Mouse (Mus musculus) spleen, adult 2 months (tissue): ENCODE measurements around the gene Bax. TPM values are rescaled to one million over a fixed set of nuclear protein-coding genes. Genes with fewer than 3 reads are reported as not detected.
"Not testable (repeated sequence)": the region's sequence is repeated elsewhere in the genome, so short reads cannot be mapped to it uniquely, and the experiment has no call there.

Source experiments
- DNase-seq, 2 experiments: peaks; one replicate each; pipeline versions ENCODE4 v3.0.0 to v3.0.0-alpha.2; 2012 to 2021; ENCODE audit warnings: low spot score in 2 of 2, low read depth in 1 of 2
- H3K27ac ChIP-seq: fragments of 200-500 bp; 2 replicates; pipeline ENCODE4 v1.5.1; 2012; ENCODE audit warnings: low read length, inconsistent platforms; ENCODE audit not compliant: insufficient read depth
- H3K27me3 ChIP-seq: fragments of 200-500 bp; 2 replicates; pipeline ENCODE4 v1.6.1; 2012; ENCODE audit warnings: mild to moderate bottlenecking, moderate library complexity, low read length, inconsistent platforms; ENCODE audit not compliant: control insufficient read depth, insufficient read depth
- H3K36me3 ChIP-seq: fragments of 200-500 bp; 2 replicates; pipeline ENCODE4 v1.6.1; 2012; ENCODE audit warnings: mild to moderate bottlenecking, low read length, inconsistent platforms; ENCODE audit not compliant: control insufficient read depth, insufficient read depth
- H3K4me1 ChIP-seq: fragments of 200-500 bp; 2 replicates; pipeline ENCODE4 v1.6.1; 2011; ENCODE audit warnings: inconsistent platforms; ENCODE audit not compliant: control insufficient read depth, insufficient read depth, insufficient read length
- H3K4me3 ChIP-seq: fragments of 200-500 bp; 2 replicates; pipeline ENCODE4 v1.5.1; 2011; ENCODE audit warnings: mild to moderate bottlenecking, inconsistent platforms; ENCODE audit not compliant: insufficient read depth, insufficient read length; ENCODE audit errors: extremely low read depth
- CTCF ChIP-seq: fragments of 200-500 bp; IDR thresholded peaks from 2 replicates; pipeline ENCODE4 v1.5.1; 2011; ENCODE audit warnings: mild to moderate bottlenecking, inconsistent platforms; ENCODE audit not compliant: insufficient read depth, insufficient read length, insufficient replicate concordance; ENCODE audit errors: extremely low read depth
- POLR2A ChIP-seq: fragments of 200-500 bp; IDR thresholded peaks from 2 replicates; pipeline ENCODE4 v1.6.1; 2011; ENCODE audit warnings: low read depth, low read length, inconsistent platforms
- WGBS: fragments of 180-500 bp; shearing (Covaris S2); methylation state at CpG from one replicate; pipeline ENCODE4 v1.1.7; 2018; 5-methylcytosine and 5-hydroxymethylcytosine counted together
- polyA plus RNA-seq: library from polyadenylated mRNA; depleted of rRNA; stranded (reverse); fragments of >200 nt; gene quantifications from 2 replicates; pipeline ENCODE4 v1.2.3, GENCODE M21; 2012

Gene Bax
- polyA plus RNA-seq, 1 experiment = 129 TPM

GRCm38 (mm10) chr7:45481374-45481927 lies 14.8 kb upstream of the Bax start, which contains the start of gene Tulp2:
Gene Tulp2, plus strand, starts transcription at chr7:45481877.
- WGBS = 56% methylated on average over 14 of the region's 15 CpGs
- Histone ChIP-seq H3K27ac (no peak within 1 kb of the TSS), H3K27me3 (no peaks in the 10 kb centered on the region), H3K36me3 (no peaks in the 10 kb centered on the region), H3K4me3 (no peak within 1 kb of the TSS), H3K4me1 (no peaks in the 10 kb centered on the region)
- DNase-seq = peak in 1 of 2 experiments; percentile 46
- TF ChIP-seq CTCF = no peak
- no peak for TF ChIP-seq POLR2A

DNA sequence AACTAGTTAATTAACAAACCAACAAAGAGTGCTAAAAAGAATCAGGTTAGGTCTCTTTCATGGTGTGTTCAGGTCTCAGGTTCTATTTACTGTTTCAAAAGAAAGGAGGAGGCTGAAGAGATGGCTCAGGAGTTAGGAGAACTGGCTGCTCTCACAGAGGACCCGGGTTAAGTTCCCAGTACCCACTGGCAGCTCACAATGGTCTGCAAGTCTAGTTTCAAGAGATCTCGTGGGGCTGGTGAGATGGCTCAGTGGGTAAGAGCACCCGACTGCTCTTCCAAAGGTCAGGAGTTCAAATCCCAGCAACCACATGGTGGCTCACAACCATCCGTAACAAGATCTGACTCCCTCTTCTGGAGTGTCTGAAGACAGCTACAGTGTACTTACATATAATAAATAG lies 13.6 kb upstream of the Bax start:
- H3K27ac ChIP-seq = not testable (repeated sequence)

DNA sequence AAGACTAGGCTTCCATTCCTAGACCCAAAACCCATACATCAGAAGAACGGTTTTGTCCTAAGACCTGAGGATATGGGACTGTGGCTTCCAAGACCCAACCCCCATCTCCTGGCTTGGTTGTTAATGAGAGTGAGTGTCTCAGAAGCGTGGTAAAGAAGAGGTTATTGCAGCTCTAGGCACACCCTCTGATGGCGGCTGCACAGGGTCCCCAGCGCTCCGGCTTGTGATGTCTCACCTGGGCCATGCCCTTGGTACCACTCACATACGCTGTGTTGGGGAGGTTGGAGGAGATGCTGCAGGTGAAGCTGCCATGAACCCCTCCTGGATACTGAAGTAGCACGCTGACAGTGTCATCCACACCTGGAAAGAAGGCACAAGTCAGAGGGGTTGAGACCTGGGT lies 12.1 kb upstream of the Bax start:
- Histone ChIP-seq H3K4me3 (no peak overlapping the region), H3K27me3 (no peaks in the 10 kb centered on the region), H3K27ac (no peak overlapping the region), H3K4me1 (no peaks in the 10 kb centered on the region), H3K36me3 (no peaks in the 10 kb centered on the region)
- no peak for DNase-seq
- WGBS = 95% methylated on average over 7 of the region's 7 CpGs
- TF ChIP-seq POLR2A (no peak), CTCF (no peak)

More for the DNA sequence above, 13.6 kb upstream of the Bax start:
- 82% methylated on average over 4 of the region's 4 CpGs for WGBS
- H3K27me3 ChIP-seq, H3K4me1 ChIP-seq, H3K4me3 ChIP-seq, H3K36me3 ChIP-seq, DNase-seq: not testable (repeated sequence)

GRCm38 (mm10) chr7:45477003-45477402 lies 10.3 kb upstream of the Bax start:
- 3% methylated on average over 3 of the region's 3 CpGs for WGBS

GRCm38 (mm10) chr7:45476453-45476852 lies 9.8 kb upstream of the Bax start:
- 63% methylated on average over 1 of the region's 1 CpGs for WGBS
- Histone ChIP-seq H3K4me1 (no peaks in the 10 kb centered on the region), H3K4me3 (no peak overlapping the region), H3K36me3 (no peaks in the 10 kb centered on the region), H3K27ac (no peak overlapping the region), H3K27me3 (no peaks in the 10 kb centered on the region)
- no peak for DNase-seq
- TF ChIP-seq POLR2A (no peak), CTCF (no peak)

More at GRCm38 (mm10) chr7:45477003-45477402, 10.3 kb upstream of the Bax start:
- Histone ChIP-seq H3K36me3 (no peaks in the 10 kb centered on the region), H3K27me3 (no peaks in the 10 kb centered on the region), H3K4me3 (no peak overlapping the region), H3K27ac (no peak overlapping the region), H3K4me1 (no peaks in the 10 kb centered on the region)
- peak in 1 of 2 experiments; percentile 58 for DNase-seq
- no peak for TF ChIP-seq POLR2A
- peak; percentile 61; the same call in 1 of the 2 replicates for TF ChIP-seq CTCF

DNA sequence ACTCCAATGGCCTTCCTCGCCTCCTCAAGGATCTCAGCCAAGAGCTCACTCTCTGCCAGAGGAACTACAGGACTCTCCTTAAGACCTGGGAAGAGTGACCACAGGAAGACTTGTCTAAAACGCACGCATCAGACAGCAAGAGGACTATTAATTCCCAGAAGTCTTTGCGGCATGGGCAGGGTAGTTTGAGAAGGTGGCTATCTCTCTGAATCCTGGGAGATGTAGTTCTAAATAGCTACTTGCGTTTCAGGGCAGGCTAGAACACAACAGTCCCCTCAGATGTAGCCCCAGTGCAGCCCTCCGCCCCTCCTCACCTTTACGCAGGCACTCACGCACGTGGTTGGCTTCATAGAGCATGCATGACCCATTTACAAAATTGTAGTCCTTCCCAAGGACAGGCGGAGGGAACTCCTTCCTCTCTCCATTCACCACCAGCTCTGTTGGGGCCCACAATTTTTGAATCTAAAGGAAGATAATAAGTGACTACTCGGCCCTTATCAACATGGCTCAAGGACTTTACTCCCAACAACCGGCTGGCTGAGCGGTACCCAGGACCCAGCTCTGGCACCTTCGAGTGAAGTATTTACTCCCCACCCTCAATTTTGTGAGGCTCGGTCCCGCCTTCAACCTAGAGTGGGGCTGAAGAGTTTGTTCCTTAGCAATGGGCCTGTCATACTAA lies 8.7 kb upstream of the Bax start:
- no peak for TF ChIP-seq POLR2A
- no peak for TF ChIP-seq CTCF
- no peak for DNase-seq
- H3K27ac ChIP-seq = no peak overlapping the region
- H3K36me3 ChIP-seq = no peaks in the 10 kb centered on the region
- no peaks in the 10 kb centered on the region for H3K27me3 ChIP-seq
- H3K4me1 ChIP-seq = no peaks in the 10 kb centered on the region; the same call in 1 of the 2 replicates
- 88% methylated on average over 16 of the region's 16 CpGs for WGBS
- H3K4me3 ChIP-seq = no peak overlapping the region

GRCm38 (mm10) chr7:45470869-45471268 lies 4.2 kb upstream of the Bax start:
- TF ChIP-seq POLR2A (no peak), CTCF (peak; percentile 27; the same call in 1 of the 2 replicates)
- Histone ChIP-seq H3K27ac (no peak overlapping the region), H3K4me3 (no peak overlapping the region), H3K36me3 (no peaks in the 10 kb centered on the region), H3K4me1 (peaks cover 4% of the 10 kb centered on the region), H3K27me3 (no peaks in the 10 kb centered on the region)
- WGBS = 7% methylated on average over 3 of the region's 3 CpGs
- peak; percentile 53 to 70 for DNase-seq
